Mouse (Mus musculus) C2C12 (cell line): ENCODE measurements around the gene B3gnt2.

Experiments
- CTCF ChIP-seq: IDR thresholded peaks from one replicate; pipeline ENCODE4 v1.5.1; 2011; ENCODE audit not compliant: control insufficient read depth, insufficient read depth, insufficient read length
- MYOG ChIP-seq: IDR thresholded peaks from one replicate; pipeline ENCODE4 v1.6.1; 2011; ENCODE audit not compliant: control insufficient read depth, insufficient read length; ENCODE audit errors: extremely low read depth

DNA sequence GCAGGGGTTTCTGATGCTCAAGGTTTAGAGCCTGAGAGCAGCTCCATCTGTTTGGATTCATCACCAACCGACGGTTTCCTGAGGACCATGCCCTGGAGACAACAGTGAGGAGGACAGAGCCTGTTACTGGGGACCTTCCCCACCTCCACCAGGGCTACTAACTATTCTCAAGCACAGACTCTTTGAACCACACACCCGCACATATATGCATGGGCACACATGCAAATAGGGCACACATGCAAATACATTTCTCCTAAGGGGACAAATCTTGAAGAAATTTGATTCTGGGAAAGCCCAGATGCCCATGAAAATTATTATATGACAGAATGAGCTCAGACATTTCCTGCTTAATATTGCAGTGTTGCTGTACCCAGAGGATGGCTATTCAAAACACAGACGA is 95.3 kb downstream of the B3gnt2 start:
- TF ChIP-seq MYOG (no peak), CTCF (no peak)
